Mouse (Mus musculus) naive thymus-derived CD4-positive, alpha-beta T cell, adult 5 months (primary cell): ENCODE results near the gene Mrgpre. TPM values are rescaled to one million over a fixed set of nuclear protein-coding genes. Genes with fewer than 3 reads are reported as not detected.

Source experiments
- polyA plus RNA-seq: library from polyadenylated mRNA; unstranded; fragments of 100-300 nt; shearing (Covaris generic); gene quantifications from one replicate; pipeline ENCODE4 v1.2.1, GENCODE M21; 2017

Mrgpre gene
- 0.45 TPM for polyA plus RNA-seq

GRCm38 (mm10) chr7:143783996-143784829 lies at the start of gene Mrgpre:
Mrgpre (minus strand) TSS chr7:143784500.

DNA sequence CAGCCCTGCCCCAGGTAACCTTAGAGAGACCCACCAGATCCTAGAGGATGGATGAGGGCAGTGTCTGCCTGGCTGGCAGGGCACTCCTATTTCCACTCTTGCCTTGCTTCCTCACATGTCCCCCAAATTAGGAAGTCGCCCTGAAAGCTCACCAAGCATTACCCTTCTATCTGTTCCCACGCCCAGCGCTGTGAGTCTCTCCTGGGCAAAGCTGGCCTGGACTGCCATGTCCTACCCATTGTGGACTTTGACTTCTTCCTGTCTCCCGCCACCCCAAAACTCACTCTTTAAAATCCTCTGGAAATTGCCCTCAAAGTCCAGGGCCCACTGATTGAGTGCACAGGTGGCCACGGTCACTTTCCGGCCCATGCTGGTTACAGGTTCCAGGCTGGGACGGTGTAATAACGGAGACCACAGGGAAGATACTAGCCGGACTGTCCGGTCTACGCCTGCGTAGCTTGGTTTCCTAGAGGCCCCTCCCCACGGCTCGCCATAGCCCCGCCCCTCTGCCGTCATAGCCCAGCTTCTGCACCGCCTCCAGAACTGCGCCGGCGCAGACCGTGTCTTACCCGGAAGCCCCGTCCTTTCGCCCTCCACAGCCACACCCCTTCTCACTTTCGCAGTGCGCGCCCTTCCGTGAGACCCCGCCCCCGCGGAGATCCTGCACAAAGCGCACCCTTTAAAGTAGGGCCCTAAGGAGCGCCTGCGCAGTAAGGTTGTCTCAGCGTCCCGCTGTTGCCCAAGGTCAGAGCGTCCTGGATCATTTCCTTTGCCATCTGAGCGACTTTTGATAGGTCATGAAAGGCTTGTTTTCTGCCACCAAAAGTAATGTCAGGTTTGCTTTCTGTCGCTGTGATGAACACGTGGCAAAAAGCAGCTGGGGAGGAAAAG lies 38.3 kb upstream of the Mrgpre start, which contains the start of the genes Nadsyn1 and Dhcr7:
Nadsyn1 (minus strand) TSS at position 475 of the 891 bp plus-strand sequence.
Dhcr7 (plus strand) TSS at position 771 of the 891 bp plus-strand sequence.

DNA sequence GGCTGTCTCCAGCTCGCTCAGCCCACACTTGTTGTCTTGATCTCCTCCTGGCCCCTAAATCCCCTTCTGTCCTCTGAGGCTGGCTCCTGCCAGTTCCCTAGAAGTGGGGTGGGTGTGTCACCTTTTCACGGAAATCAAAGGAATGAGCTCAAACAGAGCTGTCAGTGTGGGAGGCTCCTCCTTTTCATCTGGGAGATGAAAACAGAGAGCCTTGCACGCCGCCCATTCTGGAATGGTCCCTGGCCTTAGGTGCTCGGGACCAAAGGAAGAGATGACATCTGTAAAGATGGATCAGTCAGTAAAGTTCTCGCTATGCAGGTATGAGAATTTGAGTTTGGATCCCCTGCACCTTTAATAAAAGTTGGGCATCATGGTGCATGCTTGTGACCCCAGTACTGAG lies 17.4 kb downstream of the Mrgpre start, which contains the start of gene Mrgprg:
Mrgprg (minus strand) TSS at position 101 of the 400 bp plus-strand sequence.

GRCm38 (mm10) chr7:143756125-143757026 lies 27.9 kb downstream of the Mrgpre start, which contains the start of gene Osbpl5:
Osbpl5 (minus strand) TSS chr7:143756985.

Other genes with a start within 250 kb of the Mrgpre start
- 363 TPM for gene Nap1l4, start 235.4 kb downstream of the Mrgpre start, polyA plus RNA-seq
- gene Cars, start 184.4 kb downstream of the Mrgpre start, polyA plus RNA-seq = 55.5 TPM
- 38.9 TPM for gene Tnfrsf26, start 155.8 kb downstream of the Mrgpre start, polyA plus RNA-seq
- gene Tnfrsf22, start 134.8 kb downstream of the Mrgpre start, polyA plus RNA-seq = 15.9 TPM
- 9.6 TPM for gene Tnfrsf23, start 98.6 kb downstream of the Mrgpre start, polyA plus RNA-seq
- gene Osbpl5, start 27.5 kb downstream of the Mrgpre start, polyA plus RNA-seq = 16.6 TPM
- not detected for gene Mrgprg, start 17.5 kb downstream of the Mrgpre start, polyA plus RNA-seq
- 15.8 TPM for gene Nadsyn1, start 38.3 kb upstream of the Mrgpre start, polyA plus RNA-seq
- gene Dhcr7, start 38.6 kb upstream of the Mrgpre start, polyA plus RNA-seq = 25.7 TPM
- not detected for gene Gm498, start 82.3 kb upstream of the Mrgpre start, polyA plus RNA-seq
- not detected for gene Shank2, start 217.4 kb upstream of the Mrgpre start, polyA plus RNA-seq